Mouse (Mus musculus): ENCODE measurements around the gene Snupn.
"Not testable (repeated sequence)": the region's sequence is repeated elsewhere in the genome, so short reads cannot be mapped to it uniquely, and the experiment has no call there.

Snupn gene

DNA sequence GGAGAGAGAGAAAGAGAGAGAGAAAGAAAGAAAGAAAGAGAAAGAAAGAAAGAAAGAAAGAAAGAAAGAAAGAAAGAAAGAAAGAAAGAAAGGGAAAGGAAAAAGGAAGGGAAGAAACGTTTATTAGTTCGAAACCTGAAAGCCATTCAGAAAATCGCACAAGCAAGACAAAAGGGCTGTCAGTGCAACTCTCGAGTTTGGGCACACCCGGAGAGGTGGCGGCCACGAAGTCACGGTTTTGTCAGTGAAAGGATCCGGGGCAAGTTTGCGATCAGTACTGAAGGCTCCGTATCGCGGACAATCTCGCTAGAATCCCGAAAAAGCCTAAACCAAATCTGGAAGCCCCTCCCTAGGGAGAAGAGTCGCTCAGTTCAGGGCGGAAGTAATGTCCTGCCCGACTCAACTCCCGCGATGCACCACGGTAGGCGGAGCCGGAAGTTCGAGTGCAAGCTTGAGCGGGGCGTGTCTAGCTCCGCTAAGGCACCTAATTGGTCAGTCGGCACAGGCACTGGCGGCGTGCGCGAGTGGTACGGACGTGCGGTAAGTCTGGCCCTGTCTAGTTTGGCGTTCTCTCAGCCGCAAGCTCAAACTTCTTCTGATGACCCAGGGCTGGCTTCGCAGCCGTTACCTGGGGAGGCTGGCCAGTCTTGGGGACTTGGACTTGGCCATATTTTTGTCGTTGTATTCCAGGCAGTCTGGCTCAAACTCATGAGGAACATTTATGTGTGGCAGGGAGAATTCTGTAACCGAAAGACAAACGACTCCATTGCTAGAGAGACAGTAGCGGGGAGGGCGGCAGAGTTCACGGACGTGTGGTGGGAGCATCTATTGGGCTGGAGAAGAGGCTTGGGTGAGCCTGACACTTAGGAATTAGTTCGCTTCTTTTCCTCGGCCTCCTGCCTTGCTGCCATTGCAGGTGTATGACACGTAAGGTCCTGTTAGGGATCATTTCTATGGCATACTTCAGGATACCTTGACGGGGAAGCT lies at the start of gene Snupn:
Gene Snupn (plus strand): TSS at position 465 of the 987 bp plus-strand sequence.
- in situ Hi-C loops (cut with MboI, MseI) = no loop called here

DNA sequence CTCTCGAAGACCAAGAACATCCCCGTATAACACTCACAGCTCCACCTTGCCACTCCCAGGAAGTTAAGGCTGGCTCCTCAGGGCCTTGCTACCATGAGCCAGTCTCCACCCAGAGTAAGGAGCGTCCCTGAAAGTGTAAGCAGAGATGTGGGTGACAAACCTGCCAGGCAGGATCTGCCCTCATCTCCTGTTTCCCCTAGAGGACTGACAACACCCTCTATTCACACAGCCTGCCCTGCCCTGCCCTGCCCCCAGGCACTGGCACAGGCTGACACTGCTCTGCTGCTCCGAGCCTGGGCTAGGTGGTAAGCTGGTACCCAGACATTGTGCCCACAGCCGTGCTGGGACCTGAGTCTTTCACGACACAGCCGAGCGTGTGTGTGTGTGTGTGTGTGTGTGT lies 49.5 kb upstream of the Snupn start:
- in situ Hi-C loops (cut with MboI, MseI) = no loop called here

- in situ Hi-C loops (cut with MboI, MseI) = no loop called here
Observed at GRCm38 (mm10) chr9:56903662-56904061, 47.0 kb upstream of the Snupn start.

DNA sequence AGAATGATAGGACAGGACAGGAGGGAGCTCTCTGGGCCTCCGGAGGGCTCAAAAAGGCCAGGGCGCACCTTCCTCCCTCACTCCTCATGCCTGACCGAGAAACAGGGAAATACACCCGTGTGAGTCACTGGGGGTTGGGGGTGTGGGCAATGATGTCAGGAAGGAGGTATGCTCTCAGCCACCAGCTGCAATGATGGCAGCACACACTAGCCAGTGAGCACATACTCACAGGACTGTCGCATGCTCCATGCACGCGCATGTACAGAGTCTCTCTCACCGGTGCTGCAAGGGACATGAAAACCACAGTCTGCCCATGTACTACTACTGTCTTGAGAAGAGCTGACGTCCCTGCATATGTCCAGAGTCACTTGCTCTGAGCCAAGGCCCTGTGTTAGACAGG lies 43.1 kb upstream of the Snupn start:
- in situ Hi-C loops (cut with MboI, MseI) = no loop called here

- in situ Hi-C loops (cut with MboI, MseI) = not testable (repeated sequence)
Observed at GRCm38 (mm10) chr9:56909991-56910390, 40.7 kb upstream of the Snupn start.

GRCm38 (mm10) chr9:56911017-56911416 lies 39.7 kb upstream of the Snupn start:
- in situ Hi-C loops (cut with MboI, MseI) = no loop called here

GRCm38 (mm10) chr9:56913991-56914390 lies 36.7 kb upstream of the Snupn start:
- in situ Hi-C loops (cut with MboI, MseI) = no loop called here

- in situ Hi-C loops (cut with MboI, MseI) = no loop called here
Observed at GRCm38 (mm10) chr9:56915116-56915515, 35.6 kb upstream of the Snupn start.

- in situ Hi-C loops (cut with MboI, MseI) = no loop called here
Observed at GRCm38 (mm10) chr9:56915695-56916410, 34.8 kb upstream of the Snupn start.

- in situ Hi-C loops (cut with MboI, MseI) = no loop called here
Observed at GRCm38 (mm10) chr9:56917131-56917530, 33.5 kb upstream of the Snupn start.

GRCm38 (mm10) chr9:56918466-56918865 lies 32.2 kb upstream of the Snupn start:
- in situ Hi-C loops (cut with MboI, MseI) = no loop called here

DNA sequence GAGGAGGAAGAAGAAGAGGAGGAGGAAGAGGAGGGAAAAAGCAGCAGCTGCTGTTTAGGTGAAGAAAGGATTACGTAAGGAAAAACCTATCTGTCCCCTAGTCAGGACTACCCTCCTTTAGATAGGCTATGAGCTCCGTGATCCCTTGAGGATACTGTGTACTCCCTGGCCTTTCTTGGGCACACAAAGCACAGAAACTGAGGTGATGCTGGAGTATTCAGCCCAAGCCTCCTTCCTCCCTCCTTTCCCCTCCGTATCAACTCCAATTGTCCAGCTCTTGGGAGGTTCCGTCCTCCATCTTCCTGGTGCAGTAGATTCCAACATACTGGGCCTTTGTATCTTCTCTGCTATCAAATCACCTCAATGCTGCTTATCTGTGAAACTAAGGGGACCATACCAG lies 27.9 kb upstream of the Snupn start:
- in situ Hi-C loops (cut with MboI, MseI) = no loop called here

DNA sequence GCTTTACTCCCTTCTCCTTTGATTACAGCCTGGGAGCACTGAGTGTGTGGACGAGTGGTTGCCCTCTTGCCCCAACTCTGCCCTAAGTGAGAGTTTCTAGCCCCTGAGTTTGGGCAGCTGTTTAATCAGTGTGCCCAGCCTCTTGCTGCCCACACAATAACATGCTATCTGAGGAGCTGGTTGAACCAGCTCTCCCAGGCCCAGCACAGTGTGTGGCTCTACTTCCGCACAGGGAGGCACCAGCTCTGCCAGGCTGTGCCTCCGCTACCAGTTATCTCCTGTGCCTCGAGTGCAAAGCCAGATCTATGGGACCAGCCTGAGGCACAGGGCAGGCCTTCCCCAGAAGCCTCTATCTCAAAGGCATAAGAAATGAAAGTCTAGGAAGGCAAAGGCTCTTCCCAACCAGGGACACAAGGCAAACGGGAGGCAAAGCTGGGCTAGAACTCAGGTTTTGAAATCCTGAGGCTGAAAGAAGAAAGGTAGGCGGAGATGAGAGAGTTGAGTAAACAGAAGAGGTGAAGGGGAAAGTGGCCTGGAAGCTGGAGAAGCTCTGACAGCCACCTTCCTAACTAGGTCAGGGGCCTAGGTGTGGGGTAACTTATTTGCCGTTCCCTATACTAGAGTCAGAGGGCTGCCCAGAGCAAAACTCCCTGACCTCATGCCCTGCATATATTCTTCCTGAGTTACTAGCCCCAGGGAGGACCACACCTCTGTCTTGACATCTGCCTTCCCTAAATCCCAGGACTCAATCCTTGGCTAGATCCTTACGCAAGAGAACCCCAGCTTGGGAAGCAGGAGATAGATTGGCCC lies 26.6 kb upstream of the Snupn start:
- in situ Hi-C loops (cut with MboI, MseI) = no loop called here

DNA sequence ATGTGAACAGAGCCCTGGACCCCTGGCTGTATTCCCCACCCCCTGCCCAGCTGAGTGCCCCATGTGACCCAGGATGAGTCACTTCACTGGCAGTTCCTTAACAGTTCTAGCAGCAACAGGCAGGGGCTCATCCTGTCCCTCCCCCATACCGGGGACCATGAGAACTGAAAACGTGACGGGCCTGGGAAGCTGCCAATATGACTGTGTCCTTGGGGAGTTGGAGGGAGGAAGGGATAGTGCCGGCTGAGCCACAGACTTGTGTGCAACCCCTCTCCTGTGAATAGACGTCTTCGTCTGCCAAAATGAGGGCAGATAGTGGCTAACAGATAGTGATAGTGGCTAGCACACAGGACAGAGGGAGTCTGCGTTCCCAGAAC lies 26.0 kb upstream of the Snupn start:
- in situ Hi-C loops (cut with MboI, MseI) = loop anchor here (25.0 kb wide), 1 partner anchor 213 kb away; the partner anchor contains the start of genes Man2c1 and Neil1

DNA sequence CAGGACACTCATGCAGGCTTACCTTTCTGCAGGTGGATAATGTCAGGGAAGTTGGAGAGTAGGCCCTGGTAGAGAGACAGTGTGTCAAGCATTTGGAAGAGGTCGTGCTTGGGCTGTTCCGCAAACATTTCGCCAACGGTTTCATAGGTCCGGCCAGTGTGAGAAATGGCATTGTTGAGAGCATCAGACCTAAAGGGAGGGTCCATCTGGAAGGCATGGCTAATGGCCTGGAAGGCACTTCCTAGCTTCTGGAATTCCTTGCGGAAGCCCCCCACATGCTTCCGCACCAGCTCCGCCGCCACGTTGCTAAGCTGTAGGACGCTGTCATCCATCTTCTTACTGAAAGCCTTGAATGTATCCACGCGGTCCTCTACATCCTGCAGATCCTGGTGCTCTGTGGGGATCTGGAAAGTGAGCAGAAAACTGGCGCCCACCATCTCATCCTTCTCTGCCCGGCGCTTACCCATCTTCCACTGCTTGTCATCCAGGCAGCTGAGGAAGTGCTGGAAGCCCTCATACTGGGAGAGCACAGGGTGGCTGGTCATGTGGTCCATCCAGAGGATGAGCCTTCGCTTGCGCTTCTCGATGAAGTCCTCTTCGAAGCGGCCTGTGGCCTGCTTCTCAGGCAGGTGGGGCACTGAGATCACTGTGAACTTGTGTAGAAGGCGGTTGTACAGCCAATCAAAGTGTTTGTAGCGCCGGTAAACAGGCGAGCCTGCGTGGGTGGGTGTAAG lies 25.2 kb upstream of the Snupn start:
- in situ Hi-C loops (cut with MboI, MseI) = loop anchor here (25.0 kb wide), 1 partner anchor 212 kb away; the partner anchor contains the start of genes Man2c1 and Neil1

- in situ Hi-C loops (cut with MboI, MseI) = loop anchor here (25.0 kb wide), 1 partner anchor 211 kb away; the partner anchor contains the start of genes Man2c1 and Neil1
Observed at GRCm38 (mm10) chr9:56926025-56926360, 24.7 kb upstream of the Snupn start.

- in situ Hi-C loops (cut with MboI, MseI) = loop anchor here (25.0 kb wide), 1 partner anchor 211 kb away; the partner anchor contains the start of genes Man2c1 and Neil1
Observed at GRCm38 (mm10) chr9:56926387-56926786, 24.3 kb upstream of the Snupn start.

- in situ Hi-C loops (cut with MboI, MseI) = loop anchor here (25.0 kb wide), 1 partner anchor 210 kb away; the partner anchor contains the start of genes Man2c1 and Neil1
Observed at GRCm38 (mm10) chr9:56927191-56928012, 23.3 kb upstream of the Snupn start.

DNA sequence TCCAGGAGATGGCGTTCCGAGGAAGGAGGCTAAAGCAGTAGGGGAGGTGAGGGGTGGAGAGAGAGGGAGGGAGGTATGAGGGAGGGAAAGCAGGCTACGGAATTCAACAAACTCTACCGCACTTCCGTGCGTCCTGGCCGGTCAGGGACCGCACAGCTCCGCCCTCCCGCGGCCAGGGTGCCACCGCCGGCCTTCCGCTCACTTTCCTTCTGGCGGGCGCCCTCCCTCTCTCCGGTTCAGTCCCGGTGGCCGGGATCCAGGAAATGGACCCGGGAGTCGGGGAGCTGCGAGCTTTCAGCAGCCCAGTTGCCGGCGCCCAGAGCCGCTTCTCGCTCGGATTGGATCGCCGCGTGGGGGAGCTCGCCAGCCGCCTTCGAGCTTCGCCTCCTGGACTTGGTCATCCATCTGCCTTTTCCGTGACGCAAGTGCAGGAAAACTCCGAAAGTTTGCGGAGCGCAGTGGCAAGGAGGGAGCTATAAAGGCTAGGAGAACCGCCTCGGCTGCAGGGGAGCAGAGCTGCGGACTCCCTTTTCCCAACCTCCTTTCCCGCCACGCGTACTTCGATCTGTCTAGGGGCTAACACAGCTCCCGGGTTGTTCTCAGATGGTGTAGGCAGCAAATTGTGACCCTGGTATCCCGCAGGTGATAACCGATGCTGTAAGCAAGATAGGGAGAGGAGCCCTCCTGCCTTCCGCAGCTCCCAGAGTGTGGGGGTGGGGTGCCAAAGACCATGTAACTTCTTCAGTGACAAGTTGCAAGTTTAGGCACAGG lies 22.5 kb upstream of the Snupn start, which contains the start of gene Snx33:
Gene Snx33 (minus strand): TSS at position 331 of the 771 bp plus-strand sequence.
- in situ Hi-C loops (cut with MboI, MseI) = loop anchor here (25.0 kb wide), 1 partner anchor 209 kb away; the partner anchor contains the start of genes Man2c1 and Neil1
